Mouse (Mus musculus) spleen, postnatal 4 days (tissue): ENCODE data around the gene Nrm.

ENCODE experiments used
- DNase-seq, 2 experiments: peaks; one replicate each; pipeline ENCODE4 v3.0.0; 2022; ENCODE audit warnings: low spot score in 2 of 2

The Nrm gene

GRCm38 (mm10) chr17:35866911-35867890 lies 6.1 kb downstream of the Nrm start:
- DNase-seq, result peak; percentile 71 to 80

GRCm38 (mm10) chr17:35868165-35868820 lies 7.2 kb downstream of the Nrm start:
- DNase-seq, result peak; percentile 49 to 73

GRCm38 (mm10) chr17:35868961-35869345 lies 7.8 kb downstream of the Nrm start:
- DNase-seq, result no peak

- DNase-seq, result peak; percentile 39 to 64
Observed at GRCm38 (mm10) chr17:35869346-35870067, 8.4 kb downstream of the Nrm start.

GRCm38 (mm10) chr17:35870151-35870883 lies 9.2 kb downstream of the Nrm start:
- DNase-seq, result peak; percentile 74 to 83

- DNase-seq, result peak; percentile 64 to 85
Observed at GRCm38 (mm10) chr17:35870884-35871696, 10.0 kb downstream of the Nrm start.

GRCm38 (mm10) chr17:35873774-35874519 lies 12.8 kb downstream of the Nrm start:
- DNase-seq, result peak; percentile 90 to 98

GRCm38 (mm10) chr17:35874721-35875120 lies 13.6 kb downstream of the Nrm start:
- DNase-seq, result no peak

GRCm38 (mm10) chr17:35879245-35880057 lies 18.3 kb downstream of the Nrm start, which contains the start of gene Dhx16:
Gene Dhx16 (plus strand): TSS chr17:35879819.
- DNase-seq, result peak; percentile 94 to 96

GRCm38 (mm10) chr17:35882924-35883323 lies 21.8 kb downstream of the Nrm start:
- no peak for DNase-seq

GRCm38 (mm10) chr17:35883777-35884176 lies 22.7 kb downstream of the Nrm start:
- no peak for DNase-seq

GRCm38 (mm10) chr17:35887725-35888124 lies 26.6 kb downstream of the Nrm start:
- DNase-seq, result no peak

GRCm38 (mm10) chr17:35896781-35897643 lies 35.9 kb downstream of the Nrm start, which contains the start of gene 2310061I04Rik:
Gene 2310061I04Rik (minus strand): TSS chr17:35897431.
- peak; percentile 90 to 97 for DNase-seq

GRCm38 (mm10) chr17:35897644-35898573 lies 36.8 kb downstream of the Nrm start:
- DNase-seq, result peak in 1 of 2 experiments; percentile 58

- no peak for DNase-seq
Observed at GRCm38 (mm10) chr17:35900636-35901035, 39.5 kb downstream of the Nrm start.

GRCm38 (mm10) chr17:35903343-35903991 lies 42.3 kb downstream of the Nrm start:
- no peak for DNase-seq
